Mouse (Mus musculus) right cerebral cortex, postnatal 36 days (tissue): Measurements from ENCODE around the gene Wbp1l.
A peak's percentile ranks its signal among the peaks of the same experiment; 100 is the strongest.

Experiments used
- DNase-seq, 2 experiments: peaks; one replicate each; pipeline ENCODE4 v3.0.0; 2022; ENCODE audit warnings: low spot score in 2 of 2, mixed read lengths in 1 of 2

Gene Wbp1l

GRCm38 (mm10) chr19:46658348-46658747 lies 59.5 kb downstream of the Wbp1l start:
- DNase-seq: no peak

- DNase-seq: no peak
Measured at GRCm38 (mm10) chr19:46658851-46659250, 60.0 kb downstream of the Wbp1l start.

GRCm38 (mm10) chr19:46661511-46661910 lies 62.6 kb downstream of the Wbp1l start:
- DNase-seq: no peak

DNA sequence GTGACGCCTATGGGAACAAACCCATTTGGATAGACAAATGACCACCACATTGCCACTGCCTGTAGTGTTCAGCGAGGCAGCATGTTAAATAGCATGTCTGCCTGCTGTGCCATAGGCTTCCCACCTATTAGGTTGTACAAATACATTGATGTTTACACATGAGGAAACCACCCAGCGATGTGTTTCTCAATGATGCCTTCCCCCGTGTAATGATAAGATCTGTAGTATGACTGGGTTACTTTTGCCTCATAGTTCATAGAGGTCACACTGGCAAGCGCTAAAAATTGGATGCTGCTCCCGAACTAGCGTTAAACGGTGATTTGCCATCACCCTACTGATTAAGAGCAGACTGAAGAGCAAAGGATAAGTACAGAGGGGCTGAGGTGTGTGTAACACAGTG lies 63.3 kb downstream of the Wbp1l start:
- no peak for DNase-seq

GRCm38 (mm10) chr19:46662784-46663183 lies 63.9 kb downstream of the Wbp1l start:
- no peak for DNase-seq

DNA sequence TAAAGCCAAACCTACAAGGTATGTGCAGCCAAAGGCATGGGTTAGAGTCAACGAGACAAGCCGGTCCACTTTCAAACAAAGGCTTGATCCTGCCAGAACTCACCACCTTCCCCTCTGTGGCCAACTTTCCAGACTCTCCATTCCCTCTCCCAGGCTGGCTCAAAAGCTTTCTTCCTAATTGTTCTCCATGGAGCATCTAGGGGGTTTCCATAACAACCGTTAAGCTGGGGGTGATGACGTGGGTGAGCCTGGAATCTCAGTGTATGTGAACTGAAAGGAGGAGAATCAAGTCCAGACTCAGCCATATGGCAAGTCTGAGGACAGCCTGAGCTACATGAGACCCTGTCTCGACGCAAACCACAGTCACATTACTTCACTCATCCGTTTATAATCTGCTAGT lies 66.6 kb downstream of the Wbp1l start:
- peak; percentile 35 to 39 for DNase-seq

GRCm38 (mm10) chr19:46667300-46667699 lies 68.4 kb downstream of the Wbp1l start:
- DNase-seq: no peak

GRCm38 (mm10) chr19:46668263-46668662 lies 69.4 kb downstream of the Wbp1l start:
- no peak for DNase-seq

GRCm38 (mm10) chr19:46669802-46670201 lies 70.9 kb downstream of the Wbp1l start:
- no peak for DNase-seq

DNA sequence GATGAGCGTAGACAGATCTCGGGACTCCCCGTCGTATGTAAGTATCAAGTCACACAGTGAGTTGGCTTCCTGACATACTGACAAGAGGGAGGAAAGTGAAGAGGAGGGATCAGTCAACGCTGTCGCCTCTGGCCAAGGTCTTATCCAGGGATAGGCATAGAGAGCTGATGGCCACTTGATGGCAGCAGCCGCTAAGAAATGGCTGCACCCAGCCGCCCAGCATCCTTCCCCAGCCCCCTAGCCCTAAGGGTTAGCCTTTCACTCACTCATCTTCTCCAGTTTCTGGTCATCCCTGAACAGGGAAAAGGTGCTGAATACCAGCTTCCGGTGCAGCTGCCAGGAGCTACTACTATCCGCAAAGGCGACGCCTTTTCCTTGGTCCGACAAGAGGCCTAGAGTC lies 71.8 kb downstream of the Wbp1l start:
- no peak for DNase-seq

- no peak for DNase-seq
Measured at GRCm38 (mm10) chr19:46672766-46673418, 74.0 kb downstream of the Wbp1l start, which contains the start of gene Cyp17a1. Cyp17a1 (minus strand) TSS chr19:46673172.

- DNase-seq: no peak
Measured at GRCm38 (mm10) chr19:46675641-46676040, 76.8 kb downstream of the Wbp1l start.

GRCm38 (mm10) chr19:46679720-46680383 lies 81.0 kb downstream of the Wbp1l start:
- DNase-seq: no peak

DNA sequence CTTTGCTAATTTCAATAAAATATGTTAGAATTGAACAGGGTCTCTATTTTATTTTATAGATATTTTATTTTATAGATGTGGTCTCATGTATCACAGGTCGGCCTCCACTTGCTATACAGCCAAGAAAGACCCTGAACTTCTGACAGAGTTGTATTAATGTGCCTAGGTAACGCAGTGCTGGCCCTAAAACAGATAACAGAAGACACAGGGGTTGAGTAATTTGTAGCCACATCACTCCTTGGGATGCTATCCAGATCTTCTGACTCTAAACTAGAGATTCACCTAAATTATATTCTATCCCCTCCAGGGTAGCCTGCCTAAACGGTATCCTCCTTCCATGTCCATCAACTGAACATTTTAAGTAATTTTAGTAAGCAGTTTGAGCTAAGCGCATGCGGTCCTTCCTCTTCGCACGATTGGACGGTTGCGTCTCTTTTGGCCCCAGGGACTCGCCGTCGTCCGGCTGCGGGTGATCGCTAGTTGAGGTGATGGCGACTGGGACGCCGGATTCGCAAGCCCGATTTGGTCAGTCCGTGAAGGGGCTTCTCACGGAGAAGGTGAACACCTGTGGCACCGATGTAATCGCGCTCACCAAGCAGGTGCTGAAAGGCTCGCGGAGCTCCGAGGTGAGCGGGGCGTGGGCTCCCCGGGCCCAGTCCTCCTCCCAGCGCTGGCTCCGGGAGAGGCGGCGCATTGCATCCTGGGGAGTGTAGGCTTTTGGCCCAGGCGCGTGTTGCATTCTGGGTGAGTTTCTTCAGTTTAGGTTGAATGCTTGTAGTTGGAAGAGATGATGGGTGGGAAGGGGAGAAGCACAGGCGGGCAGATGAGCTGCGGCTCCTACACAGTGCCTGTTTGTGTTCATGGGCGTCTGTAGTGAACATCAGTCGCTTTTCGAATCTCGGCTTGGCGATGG lies 90.8 kb downstream of the Wbp1l start, which contains the start of gene Borcs7:
Gene Borcs7, plus strand, starts transcription at position 447 of the 913 bp plus-strand sequence.
- DNase-seq: peak; percentile 89

DNA sequence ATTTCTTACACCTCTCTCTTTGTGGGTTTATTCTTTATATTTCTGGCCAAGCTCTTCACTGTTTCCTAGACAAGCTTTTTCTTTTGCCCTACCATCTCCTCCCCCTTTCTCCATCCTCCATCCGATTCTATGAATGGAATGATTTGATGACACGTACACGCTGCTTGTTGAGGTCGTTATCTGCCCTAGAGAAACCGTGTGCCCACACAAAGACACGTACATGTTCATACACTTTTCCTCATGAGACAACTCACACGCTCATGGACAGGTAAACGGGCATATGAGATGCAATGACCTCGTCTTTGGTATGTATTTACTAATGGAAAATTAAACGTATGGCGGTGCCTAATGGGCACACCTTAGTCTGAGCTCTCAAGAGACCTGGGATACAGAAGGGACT lies 91.5 kb downstream of the Wbp1l start:
- no peak for DNase-seq

DNA sequence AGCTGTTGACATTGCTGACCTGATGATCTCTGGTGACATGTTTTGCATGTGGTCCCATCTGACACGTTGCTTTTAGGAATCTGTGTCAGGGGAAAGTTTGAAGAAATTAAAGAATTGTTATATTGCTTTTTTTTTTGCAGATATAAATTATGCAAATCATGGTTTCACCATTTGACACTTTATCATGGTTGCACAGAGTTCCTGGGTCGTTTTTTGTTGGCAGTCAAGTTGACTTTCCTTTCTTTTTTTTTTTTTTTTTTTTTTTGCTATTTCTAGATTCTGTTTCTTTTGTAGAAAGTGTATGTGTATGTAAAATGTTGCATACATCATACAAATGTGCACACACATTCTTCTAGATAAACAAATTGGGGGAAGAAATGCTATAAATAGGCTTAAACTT lies 92.2 kb downstream of the Wbp1l start:
- no peak for DNase-seq

GRCm38 (mm10) chr19:46693146-46693545 lies 94.3 kb downstream of the Wbp1l start:
- DNase-seq: no peak

DNA sequence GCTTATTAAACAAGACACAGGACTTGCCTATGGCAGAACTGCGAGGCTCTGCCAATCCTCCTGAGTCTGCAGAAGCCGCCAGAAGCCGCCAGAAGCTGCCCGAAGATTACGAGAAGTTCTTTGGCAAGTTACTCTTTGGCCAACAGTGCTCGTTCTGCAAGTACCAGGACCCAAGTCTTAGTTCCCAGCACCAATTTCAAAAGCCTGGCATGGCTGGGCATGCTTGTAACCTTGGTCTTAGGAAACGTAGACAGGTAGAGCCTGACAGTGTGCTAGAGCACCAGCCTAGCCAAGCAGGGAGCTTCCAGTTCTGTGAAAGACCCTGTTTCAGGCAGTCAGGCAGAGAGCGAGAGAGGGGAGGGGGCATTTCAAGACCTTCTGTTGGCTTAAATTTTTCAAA lies 97.6 kb downstream of the Wbp1l start:
- no peak for DNase-seq

GRCm38 (mm10) chr19:46696943-46697342 lies 98.1 kb downstream of the Wbp1l start:
- DNase-seq: no peak

GRCm38 (mm10) chr19:46697840-46698517 lies 99.1 kb downstream of the Wbp1l start:
- DNase-seq: no peak

DNA sequence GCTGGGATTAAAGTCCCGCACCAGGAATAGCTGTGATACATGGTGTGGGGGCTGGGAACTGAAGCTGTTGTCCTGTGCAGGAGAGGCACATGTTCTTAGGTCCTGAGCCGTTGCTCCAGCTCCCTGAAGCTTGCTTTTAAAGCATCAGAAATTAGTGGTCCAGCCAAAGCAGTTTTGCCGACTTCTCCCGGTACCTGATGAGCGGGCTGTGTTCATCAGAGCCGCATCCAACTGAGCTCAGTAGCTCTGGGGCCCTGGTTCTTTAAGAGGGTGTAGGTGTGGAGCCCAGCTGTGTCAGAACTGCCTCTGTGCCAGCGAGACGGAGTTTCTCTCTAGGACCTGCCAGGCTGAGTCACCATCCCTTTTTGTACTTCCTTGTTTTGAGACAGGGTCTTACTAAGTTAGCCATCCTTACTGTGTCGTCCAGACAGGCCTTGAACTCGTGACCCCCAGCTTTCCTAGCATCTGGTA lies 100.2 kb downstream of the Wbp1l start:
- DNase-seq: peak in 1 of 2 experiments; percentile 15

DNA sequence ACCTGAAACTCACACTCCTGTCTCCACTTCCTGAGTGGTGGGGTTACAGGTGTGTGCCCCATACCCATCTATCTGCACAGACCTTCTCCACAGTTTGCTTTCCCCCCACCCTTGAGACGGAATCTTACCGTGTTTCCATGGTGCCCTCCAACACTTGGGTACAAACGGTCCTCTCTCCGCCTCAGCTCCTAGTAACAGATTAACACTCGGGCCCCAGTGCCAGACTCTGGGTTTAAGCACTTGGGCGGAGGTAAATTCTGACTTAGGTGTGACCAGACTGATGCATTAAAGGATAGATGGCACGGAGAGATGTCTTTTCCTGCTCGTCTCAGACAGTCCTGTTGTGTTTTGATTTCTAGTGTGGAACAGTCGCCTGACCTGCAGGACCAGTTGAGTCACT lies 102.3 kb downstream of the Wbp1l start:
- DNase-seq: no peak
